ENCODE assay signal across 8 mouse cellular contexts in genomic region chr8:75212631-75213306, GRCm38 (mm10). TPM values are rescaled to one million over a fixed set of nuclear protein-coding genes. Genes with fewer than 3 reads are reported as not detected.
A peak's percentile ranks its signal among the peaks of the same experiment; 100 is the strongest.
DNase-seq lines count a peak whose midpoint lies in the region; ATAC-seq lines count a peak whose summit lies in the region.

No protein-coding gene starts in this region.

- no peaks in the 10 kb centered on the region for H3K36me3 ChIP-seq in hindbrain, embryonic 10.5 days
- no peaks in the 10 kb centered on the region for H3K36me3 ChIP-seq in lung, embryonic 15.5 days

- under 1% methylated on average over 63 of the region's 63 CpGs for WGBS in hindbrain, embryonic 10.5 days
- 1% methylated on average over 58 of the region's 63 CpGs for WGBS in lung, embryonic 15.5 days

- DNase-seq in ES-CJ7 (ENCODE audit: low read depth, low spot score): peak; percentile 80
- DNase-seq in cerebellum, adult 8-10 months: peak; percentile 91
- peak; percentile 57 to 86 for DNase-seq in frontal cortex, adult 2 months (ENCODE audit: extremely low spot score in 1 of 2, low spot score in 1 of 2)
- peak; percentile 82 for DNase-seq in hindbrain, embryonic 10.5 days (ENCODE audit: low spot score)
- DNase-seq in layer of hippocampus, adult 9-10 months (ENCODE audit: low spot score): peak; percentile 35
- DNase-seq in ovary, postnatal 14 days (ENCODE audit: low spot score): peak; percentile 85
- peak; percentile 72 for DNase-seq in thymus, postnatal 0 days (ENCODE audit: low spot score)

- ATAC-seq in lung, embryonic 15.5 days (ENCODE audit: borderline replicate concordance, extremely low read depth, low FRiP score, low TSS enrichment): peak; percentile 86

- H3K4me1 ChIP-seq in hindbrain, embryonic 10.5 days (replicated peaks): peaks cover 19% of the 10 kb centered on the region
- peaks cover 28% of the 10 kb centered on the region for H3K4me1 ChIP-seq in lung, embryonic 15.5 days

- H3K9me3 ChIP-seq in hindbrain, embryonic 10.5 days: no peaks in the 10 kb centered on the region
- H3K9me3 ChIP-seq in lung, embryonic 15.5 days: no peaks in the 10 kb centered on the region

- peak overlapping the region; percentile 99 for H3K4me2 ChIP-seq in lung, embryonic 15.5 days

- peak overlapping the region; percentile 29; the same call in 1 of the 2 replicates for H3K27ac ChIP-seq in hindbrain, embryonic 10.5 days
- no peak overlapping the region for H3K27ac ChIP-seq in lung, embryonic 15.5 days

- peaks cover 74% of the 10 kb centered on the region for H3K27me3 ChIP-seq in hindbrain, embryonic 10.5 days (ENCODE audit: insufficient read depth, poor library complexity, severe bottlenecking)
- H3K27me3 ChIP-seq in lung, embryonic 15.5 days: peaks cover 41% of the 10 kb centered on the region

- peak overlapping the region; percentile 38 for H3K9ac ChIP-seq in lung, embryonic 15.5 days

- H3K4me3 ChIP-seq in hindbrain, embryonic 10.5 days: peak overlapping the region; percentile 64
- peak overlapping the region; percentile 51 for H3K4me3 ChIP-seq in lung, embryonic 15.5 days

RNA-seq across cellular contexts. Expression of gene Rasd2, which starts 1.0 kb away (rescaled TPM):
- polyA plus RNA-seq in frontal cortex, adult 2 months (2012; rRNA removed): 39.5 and 57.3 TPM in 2 replicates
- polyA plus RNA-seq in hindbrain, embryonic 10.5 days (2016; fragmentation: Nextera tagmentation; extraction: Ambion mirVana): 0.11 and 0.41 TPM in 2 replicates
- polyA plus RNA-seq in lung, embryonic 15.5 days (2015; fragmentation: Nextera tagmentation; extraction: Ambion mirVana): 1.5 and 1.6 TPM in 2 replicates
- polyA plus RNA-seq in thymus, postnatal 0 days (2015; fragmentation: Nextera tagmentation; extraction: Ambion mirVana): 0.15 and 0.26 TPM in 2 replicates

Comparison
In these comparisons a context has a peak if more than half of its experiments do, and no peak if none do; other contexts are left out.
1. DNase-seq: peak in every context shown above with its lines; median percentile 91 in cerebellum, adult 8-10 months; 85 in ovary, postnatal 14 days; 82 in hindbrain, embryonic 10.5 days; 80 in ES-CJ7; 72 in thymus, postnatal 0 days; 72 in frontal cortex, adult 2 months; 35 in layer of hippocampus, adult 9-10 months.
2. RNA of gene Rasd2, which starts 1.0 kb away (polyA plus RNA-seq): 39.5 to 57.3 TPM in frontal cortex, adult 2 months; 1.5 to 1.6 TPM in lung, embryonic 15.5 days, 0.11 to 0.41 TPM in hindbrain, embryonic 10.5 days and 0.15 to 0.26 TPM in thymus, postnatal 0 days; every median in the first group is over 10 times any median in the second.